Mouse (Mus musculus): ENCODE data around the gene Tbc1d10b.

GRCm38 (mm10) chr7:127214981-127215871 is 7.0 kb upstream of the Tbc1d10b start:
- TF ChIP-seq POLR2A (IDR thresholded peaks at IDR 0.05; ENCODE audit: extremely low read depth, insufficient read depth, low read length) (no peak), CTCF (IDR thresholded peaks at IDR 0.05; ENCODE audit: extremely low read depth, insufficient read depth, low read length) (peak; percentile 89)
